9 mouse cellular contexts compared by ENCODE assay signal in the genomic region with DNA sequence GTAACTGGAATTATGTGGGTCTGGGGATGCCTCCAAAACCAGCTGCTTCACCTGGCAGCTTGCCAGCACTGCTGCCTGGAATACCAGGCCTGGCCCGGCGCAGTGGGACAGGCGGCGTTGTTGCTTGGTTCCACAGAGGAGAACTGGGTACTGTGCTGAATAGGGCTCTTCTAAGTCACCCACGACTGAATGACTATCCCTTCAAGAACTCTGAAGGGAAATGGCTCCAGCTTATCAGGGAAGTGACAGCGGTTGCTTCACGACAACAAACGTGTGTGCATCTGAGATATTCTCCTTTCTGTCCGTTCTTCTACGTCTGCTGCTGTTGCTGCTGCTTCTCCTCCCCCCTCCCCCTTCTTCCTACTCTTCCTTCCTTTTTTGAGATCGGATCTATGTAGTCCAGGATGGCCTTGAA. TPM values are rescaled to one million over a fixed set of nuclear protein-coding genes. Genes with fewer than 3 reads are reported as not detected.
DNase-seq lines count a peak whose midpoint lies in the region; ATAC-seq and TF ChIP-seq lines count a peak whose summit lies in the region.
"Had no signal": no experiment of that assay in that cellular context is flagged by ENCODE, and none has a peak within 500 bp of the region (broad histone marks: within the 10 kb centered on the region; RNA-seq: fewer than 3 reads in every experiment).

No protein-coding gene starts in this region.

- H3K36me3 ChIP-seq in heart, embryonic 11.5 days (ENCODE audit: control insufficient read depth, insufficient read depth, low read length) = peaks cover 16% of the 10 kb centered on the region
- H3K36me3 ChIP-seq in forebrain, embryonic 13.5 days (ENCODE audit: poor library complexity, severe bottlenecking) = peaks cover 71% of the 10 kb centered on the region
- H3K36me3 ChIP-seq in liver, postnatal 0 days (replicated peaks; ENCODE audit: insufficient read depth, low read length) = peaks cover 2% of the 10 kb centered on the region; the same call in 1 of the 2 replicates

- peaks cover 6% of the 10 kb centered on the region; the same call in 1 of the 2 replicates for H3K4me1 ChIP-seq in heart, embryonic 11.5 days (ENCODE audit: control insufficient read depth, insufficient read depth, low read length)
- peaks cover 10% of the 10 kb centered on the region; the same call in 1 of the 2 replicates for H3K4me1 ChIP-seq in forebrain, embryonic 13.5 days
- H3K4me1 ChIP-seq in liver, postnatal 0 days (ENCODE audit: insufficient read depth) = peaks cover 6% of the 10 kb centered on the region

- no peak for ATAC-seq in heart, embryonic 11.5 days (replicated peaks; ENCODE audit: insufficient number of reproducible peaks, low FRiP score, low TSS enrichment)
- ATAC-seq in forebrain, embryonic 13.5 days = peak; percentile 84
- ATAC-seq in liver, postnatal 0 days = peak; percentile 89

- peak overlapping the region; percentile 16; the same call in 1 of the 2 replicates for H3K4me2 ChIP-seq in heart, embryonic 11.5 days
- no peak overlapping the region for H3K4me2 ChIP-seq in forebrain, embryonic 13.5 days
- H3K4me2 ChIP-seq in liver, postnatal 0 days (ENCODE audit: low read depth, low read length) = peak overlapping the region; percentile 52
- H3K4me2 ChIP-seq: limb, embryonic 15.5 days had no signal

- peak; percentile 88 for TF ChIP-seq EP300 in liver, postnatal 0 days (IDR thresholded peaks at IDR 0.05; ENCODE audit: low read depth)

- no peak overlapping the region; the same call in 1 of the 2 replicates for H3K9ac ChIP-seq in heart, embryonic 11.5 days (ENCODE audit: low read depth, low read length)
- H3K9ac ChIP-seq in forebrain, embryonic 13.5 days = no peak overlapping the region
- peak overlapping the region; percentile 32; the same call in 1 of the 2 replicates for H3K9ac ChIP-seq in liver, postnatal 0 days (replicated peaks)
- H3K9ac ChIP-seq: limb, embryonic 15.5 days had no signal

- 39% methylated on average over 11 of the region's 11 CpGs for WGBS in heart, embryonic 11.5 days (ENCODE audit: insufficient replicate concordance)
- 55% methylated on average over 11 of the region's 11 CpGs for WGBS in forebrain, embryonic 13.5 days
- 28% methylated on average over 11 of the region's 11 CpGs for WGBS in liver, postnatal 0 days (ENCODE audit: insufficient replicate concordance)

- H3K9me3 ChIP-seq in heart, embryonic 11.5 days (replicated peaks; ENCODE audit: control insufficient read depth, low read length) = no peaks in the 10 kb centered on the region
- H3K9me3 ChIP-seq in forebrain, embryonic 13.5 days (replicated peaks) = no peaks in the 10 kb centered on the region
- no peaks in the 10 kb centered on the region for H3K9me3 ChIP-seq in liver, postnatal 0 days (ENCODE audit: low read length)
- H3K9me3 ChIP-seq: limb, embryonic 15.5 days had no signal

- TF ChIP-seq CTCF in liver, postnatal 0 days (IDR thresholded peaks at IDR 0.05; ENCODE audit: low read depth) = no peak

- H3K4me3 ChIP-seq in heart, embryonic 11.5 days (ENCODE audit: low read depth, low read length) = no peak overlapping the region
- no peak overlapping the region for H3K4me3 ChIP-seq in forebrain, embryonic 13.5 days
- H3K4me3 ChIP-seq in liver, postnatal 0 days (ENCODE audit: low read depth, low read length) = no peak overlapping the region
- H3K4me3 ChIP-seq: limb, embryonic 15.5 days had no signal

- no peak for DNase-seq in heart, adult 8-10 months (ENCODE audit: low spot score)
- peak; percentile 73 for DNase-seq in right cerebral cortex, postnatal 14 days
- no peak for DNase-seq in right cerebral cortex, adult 18-20 months
- DNase-seq in liver, postnatal 0 days = peak; percentile 72
- DNase-seq in cerebellum, adult 8-10 months = no peak
- DNase-seq in urinary bladder, postnatal 14 days (ENCODE audit: low spot score) = no peak

- no peaks in the 10 kb centered on the region for H3K27me3 ChIP-seq in heart, embryonic 11.5 days (ENCODE audit: control insufficient read depth, insufficient read depth, low read length)
- H3K27me3 ChIP-seq in forebrain, embryonic 13.5 days = no peaks in the 10 kb centered on the region
- no peaks in the 10 kb centered on the region for H3K27me3 ChIP-seq in liver, postnatal 0 days (ENCODE audit: insufficient read depth, low read length)
- H3K27me3 ChIP-seq: limb, embryonic 15.5 days had no signal

- H3K27ac ChIP-seq in heart, embryonic 11.5 days (ENCODE audit: low read depth, low read length) = peak overlapping the region; percentile 46; the same call in 1 of the 2 replicates
- H3K27ac ChIP-seq in forebrain, embryonic 13.5 days = peak overlapping the region; percentile 20; the same call in 1 of the 2 replicates
- peak overlapping the region; percentile 67 for H3K27ac ChIP-seq in liver, postnatal 0 days (ENCODE audit: low read depth)
- H3K27ac ChIP-seq: limb, embryonic 15.5 days had no signal

RNA-seq across cellular contexts. Expression of gene Arl3, which starts 19.4 kb away (rescaled TPM):
- polyA plus RNA-seq in heart, embryonic 11.5 days (2014; fragmentation: Nextera tagmentation; extraction: Ambion mirVana) = 67.5 and 83.5 TPM in 2 replicates
- total RNA-seq in heart, adult 8-10 months (2022) = 10 to 100 TPM; 31.3 to 56.0 (median 43.5) TPM
- 233 and 245 TPM in 2 replicates for polyA plus RNA-seq in forebrain, embryonic 13.5 days (2015; fragmentation: Nextera tagmentation; extraction: Ambion mirVana)
- polyA plus RNA-seq in liver, postnatal 0 days (2015; fragmentation: Nextera tagmentation; extraction: Ambion mirVana) = 17.0 and 17.1 TPM in 2 replicates

RNA-seq across cellular contexts. Expression of gene Sfxn2, which starts 19.6 kb away (rescaled TPM):
- polyA plus RNA-seq in heart, embryonic 11.5 days (2014; fragmentation: Nextera tagmentation; extraction: Ambion mirVana) = 8.1 and 10.5 TPM in 2 replicates
- total RNA-seq in heart, adult 8-10 months (2022) = 1 to 10 TPM; 2.2 to 4.9 (median 2.7) TPM
- 12.4 and 13.2 TPM in 2 replicates for polyA plus RNA-seq in forebrain, embryonic 13.5 days (2015; fragmentation: Nextera tagmentation; extraction: Ambion mirVana)
- polyA plus RNA-seq in liver, postnatal 0 days (2015; fragmentation: Nextera tagmentation; extraction: Ambion mirVana) = 63.0 and 63.4 TPM in 2 replicates

RNA-seq across cellular contexts. Expression of gene Wbp1l, which starts 45.3 kb away (rescaled TPM):
- polyA plus RNA-seq in heart, embryonic 11.5 days (2014; fragmentation: Nextera tagmentation; extraction: Ambion mirVana) = 41.5 and 45.9 TPM in 2 replicates
- 10 to 100 TPM; 46.6 to 60.7 (median 56.0) TPM for total RNA-seq in heart, adult 8-10 months (2022)
- polyA plus RNA-seq in forebrain, embryonic 13.5 days (2015; fragmentation: Nextera tagmentation; extraction: Ambion mirVana) = 33.1 and 36.5 TPM in 2 replicates
- 40.4 and 48.8 TPM in 2 replicates for polyA plus RNA-seq in liver, postnatal 0 days (2015; fragmentation: Nextera tagmentation; extraction: Ambion mirVana)

RNA-seq across cellular contexts. Expression of gene Trim8, which starts 52.0 kb away (rescaled TPM):
- 18.0 and 18.6 TPM in 2 replicates for polyA plus RNA-seq in heart, embryonic 11.5 days (2014; fragmentation: Nextera tagmentation; extraction: Ambion mirVana)
- 10 to 100 TPM; 31.5 to 38.8 (median 37.6) TPM for total RNA-seq in heart, adult 8-10 months (2022)
- 22.5 and 22.6 TPM in 2 replicates for polyA plus RNA-seq in forebrain, embryonic 13.5 days (2015; fragmentation: Nextera tagmentation; extraction: Ambion mirVana)
- polyA plus RNA-seq in liver, postnatal 0 days (2015; fragmentation: Nextera tagmentation; extraction: Ambion mirVana) = 7.9 and 9.8 TPM in 2 replicates

Comparison
In these comparisons a context has a peak if more than half of its experiments do, and no peak if none do; other contexts are left out.
1. DNase-seq: peak in right cerebral cortex, postnatal 14 days (single experiment) and liver, postnatal 0 days (single experiment); none in heart, adult 8-10 months (single experiment), right cerebral cortex, adult 18-20 months (single experiment), cerebellum, adult 8-10 months (single experiment) and urinary bladder, postnatal 14 days (single experiment).
2. Peak in every context shown above with its lines, with median percentiles within 50 percentile points of each other: H3K27ac ChIP-seq.